Mouse (Mus musculus) hindlimb bud, embryonic 11.5 days (tissue): ENCODE results near the gene Upp2.

Experiments used
- DNase-seq: peaks from one replicate; pipeline ENCODE4 v3.0.0-alpha.2; 2012; ENCODE audit warnings: low read depth, low spot score; ENCODE audit errors: extremely low spot score

The Upp2 gene

GRCm38 (mm10) chr2:58832253-58832980 lies 265.3 kb downstream of the Upp2 start:
- DNase-seq = no peak

GRCm38 (mm10) chr2:58841021-58841420 lies 273.9 kb downstream of the Upp2 start:
- DNase-seq = no peak

GRCm38 (mm10) chr2:58842443-58842842 lies 275.3 kb downstream of the Upp2 start:
- DNase-seq = no peak
